Mouse (Mus musculus): ENCODE measurements around the gene Btg1.
A peak's percentile ranks its signal among the peaks of the same experiment; 100 is the strongest.

Gene Btg1

DNA sequence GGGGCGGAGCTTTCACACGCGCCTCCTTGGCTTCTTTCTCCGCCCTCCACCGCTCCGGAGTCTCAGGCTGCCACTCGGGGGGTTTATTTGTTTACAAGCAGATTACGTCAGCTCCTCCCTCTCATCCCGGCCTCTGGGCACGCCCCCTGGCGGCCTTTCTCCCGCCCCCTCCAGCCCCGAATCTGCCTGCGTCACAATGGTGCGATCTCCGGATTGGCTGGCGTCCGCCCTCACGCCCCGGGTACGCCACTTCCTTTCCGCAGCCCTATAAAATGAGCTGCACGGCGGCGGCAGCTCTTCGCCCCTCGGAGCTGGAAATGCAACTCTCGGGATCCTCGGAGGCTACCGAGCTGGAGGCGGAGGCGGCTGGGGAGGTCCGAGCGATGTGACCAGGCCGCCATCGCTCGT, at the start of gene Btg1:
TSS of gene Btg1 (plus strand) at position 298 of the 408 bp plus-strand sequence.
- DNase-seq = peak; percentile 99

DNA sequence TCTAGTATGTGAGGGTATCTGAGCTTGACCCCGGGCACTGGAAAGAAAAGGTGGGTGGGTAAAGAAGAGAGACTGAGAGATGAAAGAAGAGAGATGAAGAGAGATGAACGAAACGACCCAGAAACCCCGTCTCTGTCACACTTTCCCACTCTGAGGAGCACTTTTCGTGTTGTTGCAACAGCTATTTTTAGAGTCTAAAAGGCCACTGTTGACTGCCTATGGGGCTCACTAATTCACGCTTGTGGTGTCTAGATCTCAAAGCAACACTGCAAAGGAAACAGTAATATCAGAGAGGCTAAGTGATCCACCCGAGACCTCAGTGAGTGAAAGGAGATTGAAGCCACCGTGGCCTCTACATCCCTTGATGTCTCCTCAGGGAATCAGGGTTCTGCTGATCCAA, 47.3 kb upstream of the Btg1 start:
- DNase-seq = no peak

DNA sequence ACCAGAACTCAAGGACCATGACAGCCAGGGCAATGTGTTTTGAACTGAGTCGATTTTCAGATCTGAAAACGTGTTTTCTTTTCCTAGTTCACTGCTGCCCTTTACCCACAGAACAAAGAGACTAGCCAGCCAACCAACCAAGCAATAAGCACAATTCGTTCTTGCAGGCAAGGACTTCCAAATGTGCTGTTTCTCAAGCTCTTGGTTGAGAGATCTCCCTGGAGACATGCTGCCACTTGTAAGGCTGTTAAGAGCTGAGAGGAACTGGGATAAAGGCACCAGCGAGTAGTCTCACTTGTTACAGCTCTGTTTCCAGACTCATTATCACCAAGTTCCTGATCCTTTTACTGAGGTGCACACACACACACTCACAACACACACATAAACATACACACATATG, 45.6 kb upstream of the Btg1 start:
- DNase-seq = no peak

DNA sequence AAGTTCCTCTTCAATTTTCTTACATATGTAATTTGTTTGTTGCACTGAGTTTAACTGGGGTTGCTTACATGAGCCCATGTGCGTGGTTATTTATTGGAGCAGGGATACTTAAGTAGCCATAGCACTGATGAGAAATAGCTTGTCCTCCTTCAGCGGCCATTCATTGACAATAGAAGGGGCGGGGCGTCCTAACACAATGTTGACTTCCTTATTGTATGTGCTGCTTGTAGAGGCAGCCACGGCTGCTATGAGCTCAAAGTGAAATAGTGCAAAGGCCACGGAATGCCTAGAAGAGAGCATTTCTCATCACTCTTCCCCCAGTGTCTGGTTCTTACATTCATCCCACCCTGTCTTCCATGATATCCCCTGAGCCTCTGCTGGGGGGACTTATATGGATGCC, 42.0 kb upstream of the Btg1 start:
- DNase-seq = no peak

DNA sequence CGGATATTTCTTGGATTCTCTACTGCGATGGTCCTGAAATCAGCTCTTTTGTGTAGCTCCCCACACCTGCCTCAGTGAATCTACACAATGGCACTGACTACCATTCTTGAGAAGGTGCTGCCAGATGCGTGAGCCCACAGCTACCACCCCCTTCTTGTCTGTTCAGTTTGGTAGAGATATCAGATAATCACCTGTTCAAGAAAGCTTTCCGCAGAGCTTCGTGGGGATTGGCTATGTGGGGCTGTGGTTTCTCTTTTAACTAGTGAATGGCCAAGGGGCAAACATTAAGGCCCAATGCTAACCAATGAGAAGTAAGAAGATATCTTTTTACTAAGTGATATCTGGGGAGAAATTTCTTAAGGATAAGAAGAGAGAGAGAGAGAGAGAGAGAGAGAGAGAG, 41.5 kb upstream of the Btg1 start:
- DNase-seq = no peak

DNA sequence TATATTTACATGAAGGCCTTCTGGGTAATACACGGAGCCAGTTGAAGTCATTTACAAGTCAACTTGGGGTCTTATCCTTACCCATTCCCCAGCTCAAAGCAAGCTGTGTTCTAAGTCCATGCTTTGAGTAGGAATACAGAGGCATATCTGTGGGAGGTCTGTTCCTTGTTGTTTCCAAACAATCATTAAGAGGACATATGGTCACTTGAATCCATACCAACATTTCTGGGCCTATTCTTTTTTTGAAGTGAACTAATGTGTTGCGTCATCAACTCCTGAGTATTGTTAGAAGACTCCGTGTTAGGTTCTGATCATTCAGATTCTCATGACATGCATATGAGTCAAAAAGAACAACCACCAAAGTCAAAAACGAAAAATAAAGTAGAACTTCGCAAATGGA, 37.9 kb upstream of the Btg1 start:
- no peak for DNase-seq

DNA sequence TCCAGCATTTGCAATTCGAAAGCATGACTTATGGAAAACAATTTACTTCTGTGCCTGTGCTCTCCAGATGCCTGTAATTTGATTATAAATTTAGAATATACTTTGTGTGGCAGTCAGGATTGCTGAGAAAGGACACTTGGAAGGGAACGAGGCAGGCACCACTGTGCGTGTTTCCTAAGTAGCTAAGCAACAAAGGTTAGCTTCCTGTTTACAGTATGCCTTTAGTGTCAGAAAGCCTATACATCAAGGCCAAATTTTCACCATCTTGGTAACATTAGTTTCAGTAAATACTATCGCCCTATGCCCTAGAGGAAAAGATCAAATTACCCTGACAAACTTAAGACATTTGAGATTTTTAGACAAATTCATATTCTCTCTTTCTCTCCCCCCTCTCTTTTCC, 37.4 kb upstream of the Btg1 start:
- DNase-seq = no peak

DNA sequence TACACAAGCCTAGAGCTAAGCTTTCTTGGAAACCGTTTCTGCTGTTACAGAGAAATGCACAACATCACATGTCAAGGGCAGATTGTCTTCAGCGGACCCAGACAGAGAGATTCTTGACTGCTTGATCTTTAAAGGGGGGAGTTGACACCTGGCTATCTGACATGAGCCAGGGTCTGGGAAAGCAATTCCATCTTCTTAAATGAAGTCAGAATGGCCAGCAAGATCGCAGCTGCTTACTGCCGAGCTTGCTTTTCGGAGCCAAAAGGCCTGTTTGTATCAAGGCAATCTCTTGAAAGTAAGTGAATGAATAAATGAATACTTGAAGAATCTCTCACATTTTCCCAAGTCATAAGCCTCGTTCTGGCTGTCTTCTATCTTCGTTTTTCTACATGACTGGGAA, 36.6 kb upstream of the Btg1 start:
- no peak for DNase-seq

DNA sequence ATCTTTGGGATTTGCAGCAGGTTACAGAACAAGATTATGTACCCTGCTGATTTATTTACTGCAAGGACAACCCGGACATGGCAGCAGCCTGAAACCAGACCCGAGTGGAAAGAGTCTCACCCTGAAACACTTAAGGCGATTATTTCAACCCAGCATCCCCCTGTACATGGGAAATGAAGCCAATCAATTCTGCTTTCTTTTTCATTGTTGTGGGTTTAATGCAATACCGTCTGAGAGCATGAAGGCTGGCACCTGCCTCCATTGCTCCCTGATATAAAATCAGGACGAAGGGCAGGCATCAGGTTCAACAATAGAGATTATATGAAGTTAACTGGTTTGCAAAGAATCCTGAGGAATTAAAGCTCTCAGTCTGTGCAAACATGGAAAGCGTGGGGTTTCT, 35.6 kb upstream of the Btg1 start:
- no peak for DNase-seq

DNA sequence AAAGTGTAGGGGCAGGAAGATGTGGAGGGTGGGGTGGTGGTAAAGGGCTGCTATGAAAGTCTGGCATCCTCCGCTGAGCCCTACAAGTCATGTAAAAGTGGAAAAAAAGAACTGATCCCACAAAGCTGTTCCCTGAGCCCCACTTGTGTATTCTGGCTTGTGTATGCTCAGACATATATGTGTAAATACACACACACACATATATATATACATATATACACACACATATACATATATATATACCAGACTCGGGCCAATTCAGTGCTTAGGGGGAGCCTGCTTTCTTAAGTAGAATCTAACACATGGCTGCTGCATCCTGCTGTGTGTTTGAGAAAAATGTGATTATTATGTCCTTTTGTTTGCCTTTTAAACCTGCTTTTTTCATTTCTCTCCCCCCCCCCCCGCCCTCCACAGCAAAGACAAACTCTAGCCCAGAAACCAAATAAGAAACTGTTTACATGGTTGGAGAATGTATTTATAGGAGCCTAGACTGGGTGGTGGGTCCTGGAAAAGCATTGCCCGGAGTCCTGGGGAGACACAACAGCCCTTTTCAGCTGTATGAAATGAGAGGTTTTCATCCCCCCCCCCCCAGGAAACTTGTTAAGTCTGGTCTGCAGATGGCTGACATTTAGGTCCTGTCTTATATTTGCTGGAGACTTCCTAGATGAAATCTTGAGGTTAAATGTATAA, 30.5 kb upstream of the Btg1 start:
- DNase-seq = no peak

DNA sequence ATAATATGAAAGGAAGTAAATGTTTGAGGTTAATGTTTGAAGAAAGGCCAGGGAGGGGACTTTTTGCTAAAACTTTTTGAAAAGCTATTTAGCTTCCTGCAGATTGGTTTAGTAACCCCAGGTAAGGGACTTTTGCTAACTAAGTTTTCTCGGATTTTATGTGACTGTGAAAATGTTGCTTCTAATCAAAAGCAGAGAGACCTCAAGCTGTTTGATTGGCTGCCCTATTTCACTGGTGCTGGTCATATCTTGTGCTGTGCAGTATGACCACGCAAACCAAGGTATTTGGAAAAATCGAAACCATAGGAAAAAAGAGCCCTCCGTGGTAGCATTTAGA, 30.0 kb upstream of the Btg1 start:
- no peak for DNase-seq

DNA sequence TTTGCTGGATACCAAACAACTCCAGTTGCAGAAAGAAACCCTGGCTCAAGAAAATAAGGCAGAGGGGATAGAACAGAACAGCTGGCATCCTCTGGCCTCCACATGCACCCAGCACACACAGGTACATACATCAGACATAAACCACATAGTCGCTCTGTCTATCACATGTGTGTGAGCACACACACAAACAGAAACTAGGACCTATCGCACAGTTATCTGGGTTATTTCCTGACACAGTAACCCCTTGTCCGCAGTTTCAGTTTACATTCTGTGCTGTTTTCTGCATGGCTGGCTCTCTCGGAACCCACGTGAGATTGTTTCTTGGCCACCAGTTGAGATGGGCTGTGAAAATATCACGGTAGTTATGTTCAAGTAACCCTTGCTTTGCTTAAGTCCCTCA, 28.6 kb upstream of the Btg1 start:
- no peak for DNase-seq

DNA sequence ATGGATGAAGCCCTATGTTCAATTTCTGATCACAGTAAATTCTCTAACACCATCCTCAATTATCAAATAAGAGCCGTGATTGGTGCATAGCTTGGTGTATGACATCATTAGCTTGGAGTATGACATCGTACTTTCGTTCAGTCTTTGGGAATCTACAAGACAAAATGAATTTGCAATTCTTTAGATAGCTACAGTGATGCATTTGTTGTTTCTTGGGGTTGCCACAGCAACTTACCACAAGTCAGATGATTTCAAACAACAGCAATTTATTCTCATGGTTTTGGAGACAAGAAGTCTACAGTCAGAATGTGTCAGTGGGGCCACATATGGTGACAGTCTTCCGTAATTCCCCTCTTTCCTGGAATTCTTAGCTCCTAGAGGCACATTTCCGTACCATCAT, 27.0 kb upstream of the Btg1 start:
- DNase-seq = no peak

DNA sequence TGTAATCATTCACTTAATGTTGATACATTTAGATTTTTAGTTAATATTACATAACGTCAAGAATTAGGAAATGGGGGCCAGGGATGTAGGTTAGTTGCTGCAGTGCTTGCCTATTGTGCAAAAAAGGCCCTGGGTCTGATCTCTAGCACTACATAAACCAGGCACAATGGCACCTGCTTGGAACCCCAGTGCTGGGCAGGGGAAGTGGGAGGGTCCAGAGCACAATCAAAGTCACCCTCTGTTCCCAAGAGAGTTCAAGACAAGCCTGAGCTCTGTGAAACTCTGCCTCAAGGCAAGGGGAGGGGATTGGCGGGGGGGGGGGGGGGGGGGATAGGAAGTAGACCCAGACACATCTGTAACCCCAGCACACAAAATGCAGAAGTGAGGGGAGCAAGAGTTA, 24.7 kb upstream of the Btg1 start:
- DNase-seq = no peak

DNA sequence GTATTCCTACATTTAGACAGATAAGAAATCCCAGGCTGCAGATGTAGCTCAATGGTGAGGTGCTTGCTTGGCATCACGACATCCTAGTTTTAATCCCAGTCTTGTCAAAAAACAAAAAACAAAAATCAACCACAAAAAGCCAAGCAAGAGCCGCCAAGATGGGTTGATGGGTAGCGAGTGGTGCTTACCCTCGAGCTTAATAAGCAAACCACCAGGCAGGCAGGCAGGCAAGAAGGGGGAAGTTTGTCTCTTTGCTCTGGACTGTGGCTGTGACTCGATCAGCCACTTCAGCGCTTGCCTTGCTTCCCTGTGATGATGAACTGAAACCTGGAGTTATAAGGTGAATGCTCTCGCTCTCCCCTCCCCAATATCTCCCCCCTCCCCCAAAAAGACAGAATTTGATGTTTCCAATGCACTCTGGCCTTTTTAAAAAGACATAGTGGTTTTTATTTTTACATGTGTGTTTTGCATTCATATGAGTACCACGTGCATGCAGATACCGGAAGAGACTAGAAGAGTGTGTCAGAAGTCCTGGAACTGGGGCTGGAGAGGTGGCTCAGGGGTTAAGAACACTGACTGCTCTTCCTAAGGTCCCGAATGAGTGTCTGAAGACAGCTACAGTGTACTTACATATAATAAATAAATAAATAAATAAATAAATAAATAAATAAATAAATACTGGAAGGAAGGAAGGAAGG, 21.2 kb upstream of the Btg1 start:
- no peak for DNase-seq

DNA sequence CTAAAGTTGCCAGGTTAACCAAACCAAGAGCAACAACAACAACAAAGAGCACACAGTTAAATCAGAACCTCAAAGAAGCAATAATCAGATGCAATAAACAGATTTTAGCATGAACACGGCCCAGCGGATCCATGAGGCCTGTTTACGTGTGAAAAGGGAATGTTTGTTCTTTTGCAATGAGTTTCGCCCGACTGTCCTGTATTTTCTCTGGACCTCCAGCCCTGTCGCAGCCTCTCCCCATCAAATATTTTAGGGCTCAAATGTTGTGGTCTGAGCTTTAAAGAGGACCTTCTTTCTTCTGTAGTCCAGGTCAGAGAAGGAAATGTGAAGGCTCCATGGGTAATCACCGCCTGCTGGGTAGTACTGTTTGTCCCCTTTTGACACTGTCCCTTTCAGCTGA, 20.4 kb upstream of the Btg1 start:
- DNase-seq = no peak

DNA sequence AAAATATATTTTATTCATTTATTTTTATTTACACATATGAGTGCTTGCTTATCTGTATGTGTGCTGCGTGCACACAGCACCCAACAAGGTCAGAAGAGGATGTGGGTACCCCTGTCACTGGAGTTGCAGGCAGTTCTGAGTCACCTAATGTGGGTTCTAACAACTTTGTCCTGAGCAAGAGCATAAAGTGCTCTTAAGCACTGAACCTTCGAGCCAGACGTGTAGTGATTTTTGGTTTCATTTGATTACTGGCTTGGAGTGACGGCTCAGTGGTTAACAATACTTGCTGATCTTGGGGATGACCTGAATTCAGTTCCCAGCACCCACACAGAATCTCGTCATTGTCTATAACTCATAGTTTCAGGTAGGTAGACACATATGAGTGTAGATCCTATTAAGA, 17.2 kb upstream of the Btg1 start:
- no peak for DNase-seq

DNA sequence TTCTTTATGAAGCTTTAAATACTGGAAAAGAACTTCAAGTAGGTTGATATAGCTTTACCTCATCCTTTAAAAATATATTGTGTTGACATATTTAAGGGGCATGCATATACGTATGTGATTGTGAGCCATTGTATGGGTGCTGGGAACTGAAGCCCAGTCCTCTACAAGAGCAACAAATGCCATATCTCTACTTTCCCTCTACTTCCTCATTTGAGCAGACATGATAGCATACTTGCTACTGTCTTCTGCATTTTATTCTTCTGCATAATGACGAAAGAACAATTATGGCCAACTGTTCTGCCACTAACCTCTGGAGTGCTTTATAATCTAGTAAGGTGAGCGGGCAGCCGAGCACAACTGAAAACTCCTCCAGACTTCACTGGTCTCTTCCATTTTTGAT, 15.1 kb upstream of the Btg1 start:
- no peak for DNase-seq

DNA sequence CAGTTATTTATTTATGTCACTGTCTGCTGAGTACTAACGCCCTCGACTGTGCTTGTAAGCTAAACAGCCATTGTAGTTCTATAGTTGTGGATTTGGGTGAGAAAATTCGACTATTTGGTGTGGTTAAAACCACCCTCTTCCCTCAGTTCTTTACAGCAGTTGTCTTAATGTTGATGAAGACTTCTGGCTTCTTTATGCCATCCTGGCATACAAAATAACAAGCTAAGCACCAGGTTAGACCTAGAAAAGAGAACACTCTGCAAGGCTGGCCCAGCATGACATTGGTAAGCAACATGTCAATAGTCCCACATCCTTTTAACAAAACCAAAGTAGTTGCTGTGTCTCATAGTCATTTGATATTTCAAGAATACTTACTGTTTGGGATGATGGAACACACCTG, 14.5 kb upstream of the Btg1 start:
- DNase-seq = no peak

DNA sequence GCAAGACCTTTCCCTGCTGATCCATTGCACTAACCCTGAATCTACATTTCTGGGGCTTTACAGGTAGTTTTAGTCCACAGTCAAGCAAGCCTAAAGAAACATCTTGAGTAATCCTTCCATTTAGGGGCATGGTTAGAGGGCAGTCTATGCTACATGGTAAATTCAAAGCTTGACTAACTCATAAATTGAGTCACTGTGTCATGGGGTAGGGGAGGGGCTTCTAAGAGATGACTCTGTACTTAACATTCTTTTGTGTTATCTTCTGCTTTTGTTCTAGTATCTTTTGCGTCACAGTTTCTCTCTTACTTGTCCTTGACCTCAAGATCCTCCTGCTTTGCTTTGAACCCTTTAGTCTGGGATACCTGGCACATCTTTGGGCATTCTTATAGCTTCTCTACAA, 11.6 kb upstream of the Btg1 start:
- DNase-seq = no peak

DNA sequence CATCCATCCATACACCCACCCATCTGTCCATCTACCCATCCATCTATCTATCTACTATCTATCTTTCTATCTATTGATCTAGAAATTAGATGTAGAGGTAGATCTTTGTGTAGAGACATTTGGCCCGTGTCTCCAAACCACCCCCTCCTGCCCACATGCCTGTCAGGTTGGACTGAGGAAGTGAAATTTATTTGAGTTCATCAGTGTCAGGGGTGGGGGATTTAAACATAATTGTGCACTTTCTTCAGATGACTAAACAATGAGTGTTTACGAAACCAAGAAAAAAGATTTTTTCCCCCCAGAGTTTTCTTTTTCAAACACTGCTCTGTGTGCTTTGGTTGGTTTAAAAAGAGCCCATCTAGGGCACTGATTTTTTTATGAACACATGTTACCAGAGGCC, 10.9 kb upstream of the Btg1 start:
- DNase-seq = no peak

DNA sequence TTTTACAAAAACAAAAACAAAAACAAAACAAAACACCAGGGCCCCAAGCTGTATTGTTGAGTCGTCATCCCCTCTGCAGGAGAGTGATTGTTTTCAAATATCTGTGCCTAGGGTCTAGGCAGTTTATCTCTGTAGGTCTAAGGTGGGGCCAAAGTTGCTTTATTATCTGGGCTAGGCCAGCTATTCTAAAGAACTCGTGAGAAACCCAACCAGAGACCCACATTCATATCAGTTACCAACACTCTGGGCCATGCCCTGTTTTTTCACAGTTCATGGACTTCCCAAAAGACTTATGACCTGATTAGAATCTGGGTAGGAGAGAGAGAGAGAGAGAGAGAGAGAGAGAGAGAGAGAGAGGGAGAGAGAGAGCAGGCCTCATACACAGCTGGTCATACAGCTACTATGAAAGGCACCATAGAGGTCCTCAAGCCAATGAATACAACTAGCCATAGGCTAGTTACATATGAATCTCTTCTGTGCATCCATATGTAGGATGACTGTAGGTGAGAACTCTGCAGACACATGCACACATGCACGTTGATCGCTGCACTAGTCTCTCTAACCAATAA, 9.1 kb upstream of the Btg1 start:
- DNase-seq = no peak

DNA sequence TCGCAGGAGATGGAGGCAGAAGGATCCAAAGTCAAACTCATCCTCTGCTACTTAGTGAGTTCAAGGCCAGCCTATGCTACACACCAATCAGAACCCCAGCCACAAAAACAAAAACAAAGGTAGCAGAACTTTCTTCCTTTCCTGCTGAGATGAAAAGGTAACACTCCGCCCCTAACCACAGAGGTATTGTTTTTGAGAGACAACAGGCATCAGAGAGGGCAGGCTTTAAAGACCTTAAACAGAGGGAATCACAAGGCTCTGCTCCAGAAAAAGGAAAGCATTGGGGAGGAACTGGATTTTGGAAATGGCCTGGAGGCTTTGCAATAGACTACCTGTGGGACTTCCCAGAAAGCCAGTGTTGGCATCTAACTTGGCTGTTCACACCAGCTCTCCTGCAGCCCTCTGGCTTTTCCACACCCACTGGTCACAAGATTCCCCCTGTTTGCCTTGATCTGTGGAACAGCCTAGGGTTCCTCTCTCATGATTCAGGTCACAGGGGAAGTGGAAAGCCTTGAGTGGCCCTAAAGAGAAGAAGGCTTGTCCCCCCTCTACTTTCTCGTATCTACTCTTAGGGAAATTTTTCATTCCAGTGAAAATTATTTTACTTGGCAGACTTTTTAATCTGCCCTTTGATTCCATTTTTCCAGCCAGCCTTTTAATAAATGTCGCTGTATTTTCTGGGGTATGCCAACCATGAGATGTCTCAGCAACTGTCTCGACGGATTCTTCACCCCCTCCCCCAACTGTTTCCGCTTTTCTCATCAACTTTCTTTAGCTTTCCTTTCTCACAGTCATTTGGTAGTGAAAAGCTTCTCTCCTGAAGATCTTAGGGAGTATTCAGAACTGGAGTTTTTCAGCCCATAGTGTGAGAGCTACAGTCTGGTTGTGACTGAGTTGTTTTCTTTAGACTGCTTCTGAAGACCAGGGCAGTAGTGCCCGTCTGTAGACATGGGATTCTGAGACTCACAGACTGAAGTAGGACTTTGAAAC, 7.2 kb upstream of the Btg1 start:
- no peak for DNase-seq
